Comparison of ENCODE assay signal across 8 mouse cellular contexts in genomic region chr7:120677764-120678531, GRCm38 (mm10). TPM values are rescaled to one million over a fixed set of nuclear protein-coding genes. Genes with fewer than 3 reads are reported as not detected.
A peak's percentile ranks its signal among the peaks of the same experiment; 100 is the strongest.
DNase-seq lines count a peak whose midpoint lies in the region; ATAC-seq and TF ChIP-seq lines count a peak whose summit lies in the region.

No protein-coding gene starts in this region.

- peak; percentile 22 for DNase-seq in Muller cell, postnatal 12 days (ENCODE audit: inconsistent ontology term)
- DNase-seq in cerebellum, adult 2 months = peak; percentile 47 to 68
- DNase-seq in left cerebral cortex, postnatal 14 days (ENCODE audit: low spot score in 2 of 2) = peak; percentile 50 to 60
- DNase-seq in adipocyte (ENCODE audit: low spot score) = no peak

- no peak overlapping the region for H3K27ac ChIP-seq in cerebellum, adult 2 months (ENCODE audit: insufficient read depth, low read length)
- H3K27ac ChIP-seq in hindbrain, embryonic 15.5 days (replicated peaks) = peak overlapping the region; percentile 79
- no peak overlapping the region for H3K27ac ChIP-seq in small intestine, adult 2 months (ENCODE audit: insufficient read depth, low read depth, low read length)

- no peak for TF ChIP-seq POLR2A in cerebellum, adult 2 months (IDR thresholded peaks at IDR 0.05; ENCODE audit: borderline replicate concordance, insufficient read depth, low read length)
- TF ChIP-seq POLR2A in small intestine, adult 2 months (IDR thresholded peaks at IDR 0.05; ENCODE audit: low read depth, low read length) = no peak

- no peaks in the 10 kb centered on the region for H3K27me3 ChIP-seq in cerebellum, adult 2 months (ENCODE audit: control insufficient read depth, insufficient read depth, low read length)
- no peaks in the 10 kb centered on the region for H3K27me3 ChIP-seq in hindbrain, embryonic 15.5 days
- H3K27me3 ChIP-seq in small intestine, adult 2 months (ENCODE audit: control insufficient read depth, insufficient read depth, low read length) = no peaks in the 10 kb centered on the region

- peak overlapping the region; percentile 76 for H3K4me2 ChIP-seq in hindbrain, embryonic 15.5 days

- no peaks in the 10 kb centered on the region for H3K9me3 ChIP-seq in hindbrain, embryonic 15.5 days

- 1% methylated on average over 42 of the region's 42 CpGs for WGBS in cerebellum, adult 2 months
- 1% methylated on average over 42 of the region's 42 CpGs for WGBS in hindbrain, embryonic 15.5 days
- WGBS in small intestine, adult 2 months = 1% methylated on average over 42 of the region's 42 CpGs

- H3K4me1 ChIP-seq in cerebellum, adult 2 months (ENCODE audit: control insufficient read depth, insufficient read depth, low read length) = no peaks in the 10 kb centered on the region; the same call in 1 of the 2 replicates
- H3K4me1 ChIP-seq in hindbrain, embryonic 15.5 days (replicated peaks) = peaks cover 39% of the 10 kb centered on the region
- H3K4me1 ChIP-seq in small intestine, adult 2 months (ENCODE audit: control insufficient read depth, insufficient read depth, insufficient read length, low read length) = peaks cover 4% of the 10 kb centered on the region; the same call in 1 of the 2 replicates

- peak; percentile 53; the same call in 1 of the 2 replicates for ATAC-seq in frontal cortex, adult (ENCODE audit: low TSS enrichment)
- ATAC-seq in hindbrain, embryonic 15.5 days (ENCODE audit: low FRiP score, low read depth) = peak; percentile 73
- peak; percentile 14; the same call in 1 of the 2 replicates for ATAC-seq in megakaryocyte, adult 5-6 weeks (ENCODE audit: poor library complexity, severe bottlenecking)

- no peaks in the 10 kb centered on the region for H3K36me3 ChIP-seq in hindbrain, embryonic 15.5 days
- no peaks in the 10 kb centered on the region for H3K36me3 ChIP-seq in small intestine, adult 2 months (ENCODE audit: control insufficient read depth, insufficient read depth, low read length)

- H3K4me3 ChIP-seq in cerebellum, adult 2 months (replicated peaks; ENCODE audit: insufficient read depth, low read depth, low read length) = peak overlapping the region; percentile 75
- H3K4me3 ChIP-seq in hindbrain, embryonic 15.5 days = peak overlapping the region; percentile 87
- H3K4me3 ChIP-seq in small intestine, adult 2 months (ENCODE audit: low read depth, low read length) = peak overlapping the region; percentile 72

- TF ChIP-seq CTCF in cerebellum, adult 2 months (IDR thresholded peaks at IDR 0.05; ENCODE audit: borderline replicate concordance, insufficient read depth, low read depth, low read length) = no peak
- TF ChIP-seq CTCF in small intestine, adult 2 months (IDR thresholded peaks at IDR 0.05; ENCODE audit: extremely low read depth, insufficient read length, insufficient replicate concordance, low read depth, low read length) = no peak

- peak overlapping the region; percentile 89 for H3K9ac ChIP-seq in hindbrain, embryonic 15.5 days

- intact Hi-C loops in left cerebral cortex, postnatal 14 days (cut with DNase I) = loop anchor here (5.0 to 10.0 kb wide), 3 partner anchors 34 to 237 kb away; partner anchors contain the start of gene Polr3e

RNA-seq across cellular contexts. Expression of gene Mosmo, which starts 0.5 kb away (rescaled TPM):
- 31.1 and 32.1 TPM in 2 replicates for polyA plus RNA-seq in cerebellum, adult 2 months (2012; rRNA removed)
- polyA plus RNA-seq in hindbrain, embryonic 15.5 days (2015; fragmentation: Nextera tagmentation; extraction: Ambion mirVana) = 12.0 and 12.7 TPM in 2 replicates
- 10 to 100 TPM; 65.4 to 67.4 TPM for total RNA-seq in left cerebral cortex, postnatal 14 days (2021)
- total RNA-seq in megakaryocyte, adult 5-6 weeks (2015) = 19.6 and 21.1 TPM in 2 replicates
- total RNA-seq in megakaryocyte, adult 5-6 weeks (2017) = 8.0 and 11.6 TPM in 2 replicates
- polyA plus RNA-seq in small intestine, adult 2 months (2012; rRNA removed) = 3.8 and 5.3 TPM in 2 replicates

RNA-seq across cellular contexts. Expression of gene Pdzd9, which starts 7.8 kb away (rescaled TPM):
- 0.08 TPM in 1 of 2 replicates, not detected in the other for polyA plus RNA-seq in cerebellum, adult 2 months (2012; rRNA removed)
- 0.36 and 0.39 TPM in 2 replicates for polyA plus RNA-seq in hindbrain, embryonic 15.5 days (2015; fragmentation: Nextera tagmentation; extraction: Ambion mirVana)
- under 1 TPM in 1 of 2 experiments, not detected in 1; 0.29 TPM for total RNA-seq in left cerebral cortex, postnatal 14 days (2021)
- not detected in 2 replicates for total RNA-seq in megakaryocyte, adult 5-6 weeks (2015)
- total RNA-seq in megakaryocyte, adult 5-6 weeks (2017) = not detected in 2 replicates
- polyA plus RNA-seq in small intestine, adult 2 months (2012; rRNA removed) = not detected in 2 replicates

RNA-seq across cellular contexts. Expression of gene Uqcrc2, which starts 43.0 kb away (rescaled TPM):
- polyA plus RNA-seq in cerebellum, adult 2 months (2012; rRNA removed) = 279 and 293 TPM in 2 replicates
- polyA plus RNA-seq in hindbrain, embryonic 15.5 days (2015; fragmentation: Nextera tagmentation; extraction: Ambion mirVana) = 222 and 223 TPM in 2 replicates
- 100 to 1,000 TPM; 238 to 251 TPM for total RNA-seq in left cerebral cortex, postnatal 14 days (2021)
- 143 and 172 TPM in 2 replicates for total RNA-seq in megakaryocyte, adult 5-6 weeks (2015)
- total RNA-seq in megakaryocyte, adult 5-6 weeks (2017) = 115 and 116 TPM in 2 replicates
- polyA plus RNA-seq in small intestine, adult 2 months (2012; rRNA removed) = 40.2 and 62.7 TPM in 2 replicates

Comparison
In these comparisons a context has a peak if more than half of its experiments do, and no peak if none do; other contexts are left out.
1. ATAC-seq: peak in every context shown above with its lines; median percentile 73 in hindbrain, embryonic 15.5 days; 53 in frontal cortex, adult; 14 in megakaryocyte, adult 5-6 weeks.